Mouse (Mus musculus) kidney, embryonic 16.5 days (tissue): ENCODE data around the gene Tsr2. TPM values are rescaled to one million over a fixed set of nuclear protein-coding genes. Genes with fewer than 3 reads are reported as not detected.
A peak's percentile ranks its signal among the peaks of the same experiment; 100 is the strongest.

ENCODE experiments used
- ATAC-seq: fragments of 200-750 bp; cut with Nextera tagmentation; 2 replicates; pipeline ENCODE4 v1.8.0; 2017; ENCODE audit warnings: moderate TSS enrichment; ENCODE audit not compliant: low FRiP score, low TSS enrichment
- H3K27ac ChIP-seq: fragments of 300-500 bp; sonication (generic); 2 replicates; pipeline ENCODE4 v1.5.1; 2014; ENCODE audit warnings: low read length
- H3K27me3 ChIP-seq: fragments of 300-500 bp; sonication (generic); 2 replicates; pipeline ENCODE4 v1.6.1; 2014; ENCODE audit warnings: low read length, control low read depth, mixed read lengths; ENCODE audit not compliant: insufficient read depth
- H3K36me3 ChIP-seq: fragments of 300-500 bp; sonication (generic); 2 replicates; pipeline ENCODE4 v1.6.1; 2014; ENCODE audit warnings: low read length, control low read depth, mixed read lengths; ENCODE audit not compliant: insufficient read depth
- H3K4me1 ChIP-seq: fragments of 300-500 bp; sonication (generic); 2 replicates; pipeline ENCODE4 v1.6.1; 2014; ENCODE audit warnings: low read length, control low read depth, mixed read lengths; ENCODE audit not compliant: insufficient read depth
- H3K4me2 ChIP-seq: fragments of 300-500 bp; sonication (generic); replicated peaks from 2 replicates; pipeline ENCODE4 v1.6.1; 2014; ENCODE audit warnings: low read depth, low read length
- H3K4me3 ChIP-seq: fragments of 300-500 bp; sonication (generic); 2 replicates; pipeline ENCODE4 v1.5.1; 2014; ENCODE audit warnings: mild to moderate bottlenecking, low read length
- H3K9ac ChIP-seq: fragments of 300-500 bp; sonication (generic); replicated peaks from 2 replicates; pipeline ENCODE4 v1.6.1; 2014; ENCODE audit warnings: low read length
- H3K9me3 ChIP-seq: fragments of 300-500 bp; sonication (generic); 2 replicates; pipeline ENCODE4 v1.6.1; 2016; ENCODE audit warnings: low read length, control low read depth
- WGBS: fragments of 180-500 bp; shearing (Covaris S2); extraction: QIAGEN DNeasy Blood & Tissue Kit; methylation state at CpG from one replicate; pipeline ENCODE4 v1.1.7; 2014; 5-methylcytosine and 5-hydroxymethylcytosine counted together
- polyA plus RNA-seq: library from polyadenylated mRNA; unstranded; fragments of >200 nt; fragmentation: Nextera tagmentation; extraction: Ambion mirVana; gene quantifications from 2 replicates; pipeline ENCODE4 v1.2.1, GENCODE M21; 2015

The Tsr2 gene
- polyA plus RNA-seq, 1 experiment from 2014 or later = 44.7 TPM

- Histone ChIP-seq H3K9me3 (no peaks in the 10 kb centered on the region), H3K36me3 (peaks cover 36% of the 10 kb centered on the region), H3K9ac (no peak overlapping the region), H3K27ac (no peak overlapping the region), H3K27me3 (peaks cover 5% of the 10 kb centered on the region; the same call in 1 of the 2 replicates), H3K4me1 (no peaks in the 10 kb centered on the region), H3K4me2 (no peak overlapping the region), H3K4me3 (no peak overlapping the region)
- 84% methylated on average over 4 of the region's 4 CpGs for WGBS
- ATAC-seq = no peak
Observed at GRCm38 (mm10) chrX:151076941-151077485, 19.3 kb downstream of the Tsr2 start.

GRCm38 (mm10) chrX:151076007-151076406 is 20.3 kb downstream of the Tsr2 start:
- no peak overlapping the region for H3K4me3 ChIP-seq
- 91% methylated on average over 5 of the region's 5 CpGs for WGBS
- H3K27ac ChIP-seq = no peak overlapping the region
- no peak for ATAC-seq
- no peaks in the 10 kb centered on the region for H3K4me1 ChIP-seq
- no peak overlapping the region for H3K9ac ChIP-seq
- no peak overlapping the region for H3K4me2 ChIP-seq
- no peaks in the 10 kb centered on the region for H3K9me3 ChIP-seq
- H3K27me3 ChIP-seq = peaks cover 5% of the 10 kb centered on the region; the same call in 1 of the 2 replicates
- peaks cover 42% of the 10 kb centered on the region for H3K36me3 ChIP-seq

GRCm38 (mm10) chrX:151067876-151068275 is 28.5 kb downstream of the Tsr2 start:
- Histone ChIP-seq H3K9ac (no peak overlapping the region), H3K4me2 (no peak overlapping the region), H3K27ac (no peak overlapping the region), H3K9me3 (no peaks in the 10 kb centered on the region), H3K27me3 (peaks cover 10% of the 10 kb centered on the region; the same call in 1 of the 2 replicates), H3K4me1 (no peaks in the 10 kb centered on the region), H3K4me3 (no peak overlapping the region), H3K36me3 (peaks cover 40% of the 10 kb centered on the region; the same call in 1 of the 2 replicates)
- no peak for ATAC-seq
- WGBS = 95% methylated on average over 5 of the region's 5 CpGs

GRCm38 (mm10) chrX:151066071-151066666 is 30.2 kb downstream of the Tsr2 start:
- WGBS = 71% methylated on average over 7 of the region's 7 CpGs
- ATAC-seq = no peak

GRCm38 (mm10) chrX:151061615-151062299 is 34.6 kb downstream of the Tsr2 start:
- no peak overlapping the region for H3K4me3 ChIP-seq
- no peak overlapping the region for H3K9ac ChIP-seq
- WGBS = 62% methylated on average over 3 of the region's 3 CpGs
- no peak overlapping the region for H3K27ac ChIP-seq
- H3K4me1 ChIP-seq = no peaks in the 10 kb centered on the region
- H3K9me3 ChIP-seq = no peaks in the 10 kb centered on the region
- no peaks in the 10 kb centered on the region for H3K36me3 ChIP-seq
- H3K27me3 ChIP-seq = peaks cover 4% of the 10 kb centered on the region; the same call in 1 of the 2 replicates
- no peak overlapping the region for H3K4me2 ChIP-seq
- ATAC-seq = no peak

More at GRCm38 (mm10) chrX:151066071-151066666, 30.2 kb downstream of the Tsr2 start:
- peaks cover 28% of the 10 kb centered on the region; the same call in 1 of the 2 replicates for H3K36me3 ChIP-seq
- H3K27me3 ChIP-seq = peaks cover 9% of the 10 kb centered on the region; the same call in 1 of the 2 replicates
- no peak overlapping the region for H3K4me2 ChIP-seq
- H3K27ac ChIP-seq = no peak overlapping the region
- no peaks in the 10 kb centered on the region for H3K9me3 ChIP-seq
- H3K4me3 ChIP-seq = no peak overlapping the region
- no peak overlapping the region for H3K9ac ChIP-seq
- no peaks in the 10 kb centered on the region for H3K4me1 ChIP-seq

- H3K4me3 ChIP-seq = no peak overlapping the region
- H3K9me3 ChIP-seq = no peaks in the 10 kb centered on the region
- 60% methylated on average over 1 of the region's 1 CpGs for WGBS
- peaks cover 6% of the 10 kb centered on the region; the same call in 1 of the 2 replicates for H3K4me1 ChIP-seq
- no peak overlapping the region for H3K4me2 ChIP-seq
- H3K27ac ChIP-seq = no peak overlapping the region
- no peak for ATAC-seq
- H3K27me3 ChIP-seq = no peaks in the 10 kb centered on the region; the same call in 1 of the 2 replicates
- H3K36me3 ChIP-seq = no peaks in the 10 kb centered on the region
- H3K9ac ChIP-seq = no peak overlapping the region
Observed at GRCm38 (mm10) chrX:151059346-151059745, 37.0 kb downstream of the Tsr2 start.

GRCm38 (mm10) chrX:151055559-151055958 is 40.8 kb downstream of the Tsr2 start:
- Histone ChIP-seq H3K4me3 (no peak overlapping the region), H3K9me3 (no peaks in the 10 kb centered on the region), H3K4me1 (peaks cover 15% of the 10 kb centered on the region), H3K36me3 (peaks cover 3% of the 10 kb centered on the region; the same call in 1 of the 2 replicates), H3K27ac (peak overlapping the region; percentile 7; the same call in 1 of the 2 replicates), H3K9ac (no peak overlapping the region), H3K4me2 (no peak overlapping the region), H3K27me3 (no peaks in the 10 kb centered on the region; the same call in 1 of the 2 replicates)
- ATAC-seq = peak; percentile 80
- 13% methylated on average over 1 of the region's 1 CpGs for WGBS

- Histone ChIP-seq H3K9ac (peak overlapping the region; percentile 22; the same call in 1 of the 2 replicates), H3K4me3 (no peak overlapping the region), H3K4me1 (peaks cover 17% of the 10 kb centered on the region), H3K4me2 (peak overlapping the region; percentile 15; the same call in 1 of the 2 replicates), H3K9me3 (no peaks in the 10 kb centered on the region), H3K36me3 (peaks cover 3% of the 10 kb centered on the region; the same call in 1 of the 2 replicates), H3K27me3 (no peaks in the 10 kb centered on the region; the same call in 1 of the 2 replicates), H3K27ac (peak overlapping the region; percentile 40; the same call in 1 of the 2 replicates)
- ATAC-seq = peak; percentile 43; the same call in 1 of the 2 replicates
- 57% methylated on average over 5 of the region's 6 CpGs for WGBS
Observed at GRCm38 (mm10) chrX:151054489-151054888, 41.9 kb downstream of the Tsr2 start.

- no peak overlapping the region for H3K9ac ChIP-seq
- ATAC-seq = no peak
- no peak overlapping the region for H3K4me3 ChIP-seq
- peaks cover 28% of the 10 kb centered on the region for H3K4me1 ChIP-seq
- no peak overlapping the region for H3K27ac ChIP-seq
- no peaks in the 10 kb centered on the region; the same call in 1 of the 2 replicates for H3K27me3 ChIP-seq
- peaks cover 3% of the 10 kb centered on the region; the same call in 1 of the 2 replicates for H3K36me3 ChIP-seq
- WGBS = 71% methylated on average over 7 of the region's 7 CpGs
- no peak overlapping the region for H3K4me2 ChIP-seq
- peaks cover 3% of the 10 kb centered on the region; the same call in 1 of the 2 replicates for H3K9me3 ChIP-seq
Observed at GRCm38 (mm10) chrX:151050337-151050736, 46.0 kb downstream of the Tsr2 start.
